Mouse (Mus musculus) G1E (cell line): Measurements from ENCODE around the gene Cep41.

Experiments used
- CTCF ChIP-seq: IDR thresholded peaks from 2 replicates; pipeline ENCODE4 v1.5.1; 2012; ENCODE audit warnings: low read depth, low read length, inconsistent platforms, mixed read lengths
- GATA2 ChIP-seq: IDR thresholded peaks from 2 replicates; pipeline ENCODE4 v1.6.1; 2012; ENCODE audit warnings: low read depth, low read length, inconsistent platforms, borderline replicate concordance
- POLR2AphosphoS5 ChIP-seq: IDR thresholded peaks from 2 replicates; pipeline ENCODE4 v1.6.1; 2012; ENCODE audit warnings: low read depth, low read length, inconsistent platforms; ENCODE audit not compliant: insufficient replicate concordance

- TF ChIP-seq CTCF = no peak
- TF ChIP-seq GATA2 = no peak
- TF ChIP-seq POLR2AphosphoS5 = no peak
Observed at GRCm38 (mm10) chr6:30723331-30723730, 29.8 kb upstream of the Cep41 start, which contains the start of gene Mest.
